Mouse (Mus musculus) lung, embryonic 15.5 days (tissue): Measurements from ENCODE around the gene Plekhj1. TPM values are rescaled to one million over a fixed set of nuclear protein-coding genes. Genes with fewer than 3 reads are reported as not detected.

Experiments used
- ATAC-seq: fragments of 200-750 bp; cut with Nextera tagmentation; 2 replicates; pipeline ENCODE4 v1.8.0; 2017; ENCODE audit warnings: moderate number of reproducible peaks, borderline replicate concordance; ENCODE audit not compliant: low FRiP score, low TSS enrichment; ENCODE audit errors: extremely low read depth
- H3K27ac ChIP-seq: fragments of 300-500 bp; sonication (generic); 2 replicates; pipeline ENCODE4 v1.5.1; 2015; ENCODE audit warnings: moderate library complexity, mild to moderate bottlenecking, inconsistent platforms
- H3K27me3 ChIP-seq: fragments of 300-500 bp; sonication (generic); 2 replicates; pipeline ENCODE4 v1.6.1; 2015; ENCODE audit warnings: inconsistent platforms
- H3K36me3 ChIP-seq: fragments of 300-500 bp; sonication (generic); 2 replicates; pipeline ENCODE4 v1.6.1; 2015; ENCODE audit warnings: inconsistent platforms
- H3K4me1 ChIP-seq: fragments of 300-500 bp; sonication (generic); 2 replicates; pipeline ENCODE4 v1.6.1; 2015; ENCODE audit warnings: inconsistent platforms
- H3K4me2 ChIP-seq: fragments of 300-500 bp; sonication (generic); 2 replicates; pipeline ENCODE4 v1.6.1; 2015; ENCODE audit warnings: inconsistent platforms, mild to moderate bottlenecking, moderate library complexity
- H3K4me3 ChIP-seq: fragments of 300-500 bp; sonication (generic); 2 replicates; pipeline ENCODE4 v1.5.1; 2015; ENCODE audit warnings: mild to moderate bottlenecking, inconsistent platforms
- H3K9ac ChIP-seq: fragments of 300-500 bp; sonication (generic); 2 replicates; pipeline ENCODE4 v1.6.1; 2015; ENCODE audit warnings: inconsistent platforms
- H3K9me3 ChIP-seq: fragments of 300-500 bp; sonication (generic); 2 replicates; pipeline ENCODE4 v1.6.1; 2016; ENCODE audit warnings: inconsistent platforms
- WGBS: fragments of 180-500 bp; shearing (Covaris S2); methylation state at CpG from one replicate; pipeline ENCODE4 v1.1.7; 2015; 5-methylcytosine and 5-hydroxymethylcytosine counted together
- polyA plus RNA-seq: library from polyadenylated mRNA; unstranded; fragments of >200 nt; fragmentation: Nextera tagmentation; extraction: Ambion mirVana; gene quantifications from 2 replicates; pipeline ENCODE4 v1.2.1, GENCODE M21; 2015

Plekhj1 gene
- polyA plus RNA-seq: 116 and 118 TPM in 2 replicates

GRCm38 (mm10) chr10:80798150-80799006, at the start of gene Plekhj1, which contains the start of gene Sf3a2:
TSS of gene Plekhj1 (minus strand) at chr10:80798626.
TSS of gene Sf3a2 (plus strand) at chr10:80798198.
- ATAC-seq: peak; percentile 92
- peak within 1 kb of the TSS; percentile 79 for H3K4me2 ChIP-seq
- H3K4me1 ChIP-seq: peaks cover 26% of the 10 kb centered on the region
- H3K27ac ChIP-seq: peak within 1 kb of the TSS; percentile 98
- under 1% methylated on average over 104 of the region's 104 CpGs for WGBS
- peak within 1 kb of the TSS; percentile 91 for H3K4me3 ChIP-seq
- peak within 1 kb of the TSS; percentile 98 for H3K9ac ChIP-seq
- no peaks in the 10 kb centered on the region for H3K27me3 ChIP-seq
- H3K9me3 ChIP-seq: no peaks in the 10 kb centered on the region
- peaks cover 56% of the 10 kb centered on the region for H3K36me3 ChIP-seq

GRCm38 (mm10) chr10:80845732-80846131, 47.3 kb upstream of the Plekhj1 start:
- Histone ChIP-seq H3K4me1 (peaks cover 14% of the 10 kb centered on the region), H3K9ac (no peak overlapping the region), H3K27ac (no peak overlapping the region), H3K4me2 (no peak overlapping the region), H3K36me3 (no peaks in the 10 kb centered on the region), H3K4me3 (no peak overlapping the region), H3K27me3 (peaks cover 53% of the 10 kb centered on the region), H3K9me3 (no peaks in the 10 kb centered on the region)
- ATAC-seq: no peak
- WGBS: 54% methylated on average over 12 of the region's 12 CpGs

- Histone ChIP-seq H3K4me1 (peaks cover 14% of the 10 kb centered on the region), H3K9ac (no peak overlapping the region), H3K27ac (no peak overlapping the region), H3K4me3 (no peak overlapping the region), H3K36me3 (no peaks in the 10 kb centered on the region), H3K4me2 (no peak overlapping the region), H3K27me3 (peaks cover 53% of the 10 kb centered on the region), H3K9me3 (no peaks in the 10 kb centered on the region)
- ATAC-seq: no peak
- 53% methylated on average over 8 of the region's 8 CpGs for WGBS
Measured at GRCm38 (mm10) chr10:80845055-80845693, 46.7 kb upstream of the Plekhj1 start.

GRCm38 (mm10) chr10:80843931-80844547, 45.6 kb upstream of the Plekhj1 start, which contains the start of gene Lingo3:
TSS of gene Lingo3 (minus strand) at chr10:80844039.
- peak within 1 kb of the TSS; percentile 38 for H3K4me3 ChIP-seq
- H3K27me3 ChIP-seq: peaks cover 59% of the 10 kb centered on the region
- 0 out of 2 replicates have a peak within 1 kb of the TSS, but pooled peaks have one; percentile 19 for H3K9ac ChIP-seq
- no peak within 1 kb of the TSS for H3K27ac ChIP-seq
- 3% methylated on average over 50 of the region's 51 CpGs for WGBS
- peaks cover 14% of the 10 kb centered on the region for H3K4me1 ChIP-seq
- peak within 1 kb of the TSS; percentile 72 for H3K4me2 ChIP-seq
- no peaks in the 10 kb centered on the region for H3K9me3 ChIP-seq
- H3K36me3 ChIP-seq: no peaks in the 10 kb centered on the region
- ATAC-seq: no peak

GRCm38 (mm10) chr10:80843087-80843930, 44.9 kb upstream of the Plekhj1 start:
- 8% methylated on average over 32 of the region's 32 CpGs for WGBS
- no peaks in the 10 kb centered on the region for H3K36me3 ChIP-seq
- no peaks in the 10 kb centered on the region for H3K9me3 ChIP-seq
- 0 out of 2 replicates have a peak overlapping the region, but pooled peaks have one; percentile 19 for H3K9ac ChIP-seq
- peak overlapping the region; percentile 72 for H3K4me2 ChIP-seq
- peaks cover 10% of the 10 kb centered on the region for H3K4me1 ChIP-seq
- H3K27ac ChIP-seq: no peak overlapping the region
- peaks cover 60% of the 10 kb centered on the region for H3K27me3 ChIP-seq
- H3K4me3 ChIP-seq: peak overlapping the region; percentile 38
- ATAC-seq: no peak

GRCm38 (mm10) chr10:80842334-80842733, 43.9 kb upstream of the Plekhj1 start:
- Histone ChIP-seq H3K9me3 (no peaks in the 10 kb centered on the region), H3K36me3 (no peaks in the 10 kb centered on the region), H3K27ac (no peak overlapping the region), H3K9ac (no peak overlapping the region), H3K27me3 (peaks cover 68% of the 10 kb centered on the region), H3K4me2 (no peak overlapping the region), H3K4me1 (peaks cover 10% of the 10 kb centered on the region), H3K4me3 (no peak overlapping the region)
- WGBS: 74% methylated on average over 15 of the region's 15 CpGs
- no peak for ATAC-seq

- H3K4me1 ChIP-seq: peaks cover 10% of the 10 kb centered on the region
- no peak overlapping the region for H3K9ac ChIP-seq
- no peak for ATAC-seq
- 80% methylated on average over 2 of the region's 2 CpGs for WGBS
- no peak overlapping the region for H3K4me2 ChIP-seq
- H3K27me3 ChIP-seq: peaks cover 74% of the 10 kb centered on the region
- no peaks in the 10 kb centered on the region for H3K9me3 ChIP-seq
- no peak overlapping the region for H3K4me3 ChIP-seq
- no peaks in the 10 kb centered on the region for H3K36me3 ChIP-seq
- no peak overlapping the region for H3K27ac ChIP-seq
Measured at GRCm38 (mm10) chr10:80841685-80842084, 43.3 kb upstream of the Plekhj1 start.

GRCm38 (mm10) chr10:80839848-80840247, 41.4 kb upstream of the Plekhj1 start:
- H3K4me1 ChIP-seq: peaks cover 10% of the 10 kb centered on the region
- 59% methylated on average over 6 of the region's 6 CpGs for WGBS
- H3K36me3 ChIP-seq: no peaks in the 10 kb centered on the region
- no peaks in the 10 kb centered on the region for H3K9me3 ChIP-seq
- no peak overlapping the region for H3K9ac ChIP-seq
- H3K4me2 ChIP-seq: no peak overlapping the region
- H3K4me3 ChIP-seq: no peak overlapping the region
- H3K27me3 ChIP-seq: peaks cover 76% of the 10 kb centered on the region
- no peak overlapping the region for H3K27ac ChIP-seq
- ATAC-seq: no peak

- Histone ChIP-seq H3K27ac (no peak overlapping the region), H3K36me3 (no peaks in the 10 kb centered on the region), H3K27me3 (peaks cover 76% of the 10 kb centered on the region), H3K9me3 (no peaks in the 10 kb centered on the region), H3K9ac (no peak overlapping the region), H3K4me2 (no peak overlapping the region), H3K4me1 (peaks cover 2% of the 10 kb centered on the region), H3K4me3 (no peak overlapping the region)
- ATAC-seq: no peak
- WGBS: 37% methylated on average over 2 of the region's 2 CpGs
Measured at GRCm38 (mm10) chr10:80838346-80838912, 40.0 kb upstream of the Plekhj1 start.

GRCm38 (mm10) chr10:80837827-80838226, 39.4 kb upstream of the Plekhj1 start:
- Histone ChIP-seq H3K4me2 (no peak overlapping the region), H3K36me3 (no peaks in the 10 kb centered on the region), H3K9me3 (no peaks in the 10 kb centered on the region), H3K27ac (no peak overlapping the region), H3K9ac (no peak overlapping the region), H3K27me3 (peaks cover 76% of the 10 kb centered on the region), H3K4me1 (no peaks in the 10 kb centered on the region), H3K4me3 (no peak overlapping the region)
- WGBS: 8% methylated on average over 2 of the region's 2 CpGs
- ATAC-seq: no peak

- Histone ChIP-seq H3K4me1 (no peaks in the 10 kb centered on the region), H3K27me3 (peaks cover 68% of the 10 kb centered on the region), H3K36me3 (no peaks in the 10 kb centered on the region), H3K4me2 (no peak overlapping the region), H3K27ac (no peak overlapping the region), H3K9ac (no peak overlapping the region), H3K9me3 (no peaks in the 10 kb centered on the region), H3K4me3 (no peak overlapping the region)
- no peak for ATAC-seq
- 46% methylated on average over 7 of the region's 7 CpGs for WGBS
Measured at GRCm38 (mm10) chr10:80836949-80837379, 38.5 kb upstream of the Plekhj1 start.
